Mouse (Mus musculus): ENCODE results near the gene Zfp768. TPM values are rescaled to one million over a fixed set of nuclear protein-coding genes. Genes with fewer than 3 reads are reported as not detected.
A peak's percentile ranks its signal among the peaks of the same experiment; 100 is the strongest.
"Not testable (repeated sequence)": the region's sequence is repeated elsewhere in the genome, so short reads cannot be mapped to it uniquely, and the experiment has no call there.

Zfp768 gene
- polyA plus RNA-seq, 1 experiment from 2014 or later = 16.7 TPM

- peaks cover 6% of the 10 kb centered on the region for H3K27me3 ChIP-seq
- no peak overlapping the region for H3K4me3 ChIP-seq (replicated peaks)
- H3K9ac ChIP-seq = no peak overlapping the region
- WGBS = 67% methylated on average over 3 of the region's 3 CpGs
- no peak overlapping the region for H3K27ac ChIP-seq (replicated peaks)
- ATAC-seq (ENCODE audit: insufficient number of reproducible peaks, low FRiP score, low TSS enrichment, low read depth) = no peak
- H3K4me2 ChIP-seq (replicated peaks) = no peak overlapping the region
- H3K4me1 ChIP-seq = no peaks in the 10 kb centered on the region
- no peaks in the 10 kb centered on the region for H3K9me3 ChIP-seq (replicated peaks)
- no peaks in the 10 kb centered on the region for H3K36me3 ChIP-seq
These were observed 10.4 kb upstream of the Zfp768 start for GRCm38 (mm10) chr7:127355796-127356195.

- Histone ChIP-seq H3K27me3 (no peaks in the 10 kb centered on the region; the same call in 1 of the 2 replicates), H3K4me2 (replicated peaks) (no peak overlapping the region), H3K27ac (replicated peaks) (no peak overlapping the region), H3K36me3 (no peaks in the 10 kb centered on the region), H3K4me3 (replicated peaks) (no peak overlapping the region), H3K4me1 (peaks cover 7% of the 10 kb centered on the region), H3K9ac (no peak overlapping the region), H3K9me3 (replicated peaks) (no peaks in the 10 kb centered on the region)
- no peak for ATAC-seq (ENCODE audit: insufficient number of reproducible peaks, low FRiP score, low TSS enrichment, low read depth)
- WGBS = 75% methylated on average over 5 of the region's 5 CpGs
These were observed 6.0 kb upstream of the Zfp768 start for GRCm38 (mm10) chr7:127351230-127352004.

- peaks cover 23% of the 10 kb centered on the region for H3K4me1 ChIP-seq
- no peak overlapping the region for H3K9ac ChIP-seq
- peak overlapping the region; percentile 88 for H3K4me3 ChIP-seq (replicated peaks)
- H3K4me2 ChIP-seq (replicated peaks) = peak overlapping the region; percentile 75
- H3K27me3 ChIP-seq = no peaks in the 10 kb centered on the region
- no peak overlapping the region for H3K27ac ChIP-seq (replicated peaks)
- no peaks in the 10 kb centered on the region for H3K9me3 ChIP-seq (replicated peaks)
- WGBS = 20% methylated on average over 8 of the region's 8 CpGs
- peaks cover 13% of the 10 kb centered on the region for H3K36me3 ChIP-seq
- no peak for ATAC-seq (ENCODE audit: insufficient number of reproducible peaks, low FRiP score, low TSS enrichment, low read depth)
These were observed 1.3 kb upstream of the Zfp768 start for GRCm38 (mm10) chr7:127346676-127347075.

GRCm38 (mm10) chr7:127345092-127345491, 297 bp downstream of the Zfp768 start:
- no peaks in the 10 kb centered on the region for H3K9me3 ChIP-seq (replicated peaks)
- peak overlapping the region; percentile 95 for H3K27ac ChIP-seq (replicated peaks)
- peak overlapping the region; percentile 75 for H3K4me2 ChIP-seq (replicated peaks)
- H3K36me3 ChIP-seq = peaks cover 18% of the 10 kb centered on the region
- ATAC-seq (ENCODE audit: insufficient number of reproducible peaks, low FRiP score, low TSS enrichment, low read depth) = peak; percentile 58; the same call in 1 of the 2 replicates
- H3K9ac ChIP-seq = peak overlapping the region; percentile 87
- H3K4me3 ChIP-seq (replicated peaks) = peak overlapping the region; percentile 88
- H3K27me3 ChIP-seq = no peaks in the 10 kb centered on the region
- H3K4me1 ChIP-seq = peaks cover 23% of the 10 kb centered on the region
- under 1% methylated on average over 41 of the region's 42 CpGs for WGBS

- Histone ChIP-seq H3K9me3 (replicated peaks) (no peaks in the 10 kb centered on the region), H3K4me3 (replicated peaks) (peak overlapping the region; percentile 88)
- 89% methylated on average over 8 of the region's 8 CpGs for WGBS
These were observed 1.0 kb downstream of the Zfp768 start for GRCm38 (mm10) chr7:127344371-127344770.

GRCm38 (mm10) chr7:127343351-127344019, 1.9 kb downstream of the Zfp768 start:
- no peaks in the 10 kb centered on the region for H3K9me3 ChIP-seq (replicated peaks)
- H3K4me1 ChIP-seq = peaks cover 23% of the 10 kb centered on the region
- no peak overlapping the region for H3K9ac ChIP-seq
- H3K4me2 ChIP-seq (replicated peaks) = no peak overlapping the region
- 94% methylated on average over 38 of the region's 38 CpGs for WGBS
- no peak overlapping the region for H3K27ac ChIP-seq (replicated peaks)
- peaks cover 18% of the 10 kb centered on the region for H3K36me3 ChIP-seq
- 0 out of 2 replicates have a peak overlapping the region, but pooled peaks have one; percentile 88 for H3K4me3 ChIP-seq (replicated peaks)
- no peaks in the 10 kb centered on the region for H3K27me3 ChIP-seq
- no peak for ATAC-seq (ENCODE audit: insufficient number of reproducible peaks, low FRiP score, low TSS enrichment, low read depth)

More at GRCm38 (mm10) chr7:127344371-127344770, 1.0 kb downstream of the Zfp768 start:
- Histone ChIP-seq H3K4me1 (peaks cover 23% of the 10 kb centered on the region), H3K27ac (replicated peaks) (no peak overlapping the region), H3K27me3 (no peaks in the 10 kb centered on the region), H3K36me3 (peaks cover 18% of the 10 kb centered on the region), H3K9ac (peak overlapping the region; percentile 87), H3K4me2 (replicated peaks) (peak overlapping the region; percentile 75)
- no peak for ATAC-seq (ENCODE audit: insufficient number of reproducible peaks, low FRiP score, low TSS enrichment, low read depth)

- Histone ChIP-seq H3K4me3 (replicated peaks) (no peak overlapping the region), H3K36me3 (peaks cover 18% of the 10 kb centered on the region), H3K9me3 (replicated peaks) (no peaks in the 10 kb centered on the region), H3K4me1 (peaks cover 23% of the 10 kb centered on the region), H3K9ac (no peak overlapping the region), H3K27ac (replicated peaks) (no peak overlapping the region), H3K4me2 (replicated peaks) (no peak overlapping the region), H3K27me3 (no peaks in the 10 kb centered on the region)
- 95% methylated on average over 7 of the region's 7 CpGs for WGBS
- ATAC-seq (ENCODE audit: insufficient number of reproducible peaks, low FRiP score, low TSS enrichment, low read depth) = no peak
These were observed 2.5 kb downstream of the Zfp768 start for GRCm38 (mm10) chr7:127342888-127343287.

- H3K4me1 ChIP-seq = peaks cover 23% of the 10 kb centered on the region
- H3K9me3 ChIP-seq (replicated peaks) = no peaks in the 10 kb centered on the region
- 71% methylated on average over 4 of the region's 4 CpGs for whole genome bisulfite sequencing
- H3K9ac ChIP-seq = no peak overlapping the region
- ATAC-seq (ENCODE audit: insufficient number of reproducible peaks, low FRiP score, low TSS enrichment, low read depth) = no peak
- no peak overlapping the region for H3K4me2 ChIP-seq (replicated peaks)
- H3K36me3 ChIP-seq = peaks cover 18% of the 10 kb centered on the region
- H3K27ac ChIP-seq (replicated peaks) = no peak overlapping the region
- no peak overlapping the region for H3K4me3 ChIP-seq (replicated peaks)
- no peaks in the 10 kb centered on the region for H3K27me3 ChIP-seq
These were observed 3.1 kb downstream of the Zfp768 start for GRCm38 (mm10) chr7:127342332-127342731.

GRCm38 (mm10) chr7:127341861-127342260, 3.5 kb downstream of the Zfp768 start:
- H3K4me3 ChIP-seq (replicated peaks); H3K27ac ChIP-seq (replicated peaks); ATAC-seq (ENCODE audit: insufficient number of reproducible peaks, low FRiP score, low TSS enrichment, low read depth); H3K9ac ChIP-seq; H3K27me3 ChIP-seq; H3K4me2 ChIP-seq (replicated peaks); H3K9me3 ChIP-seq (replicated peaks): not testable (repeated sequence)
- Histone ChIP-seq H3K4me1 (peaks cover 19% of the 10 kb centered on the region), H3K36me3 (peaks cover 18% of the 10 kb centered on the region)
- WGBS = 94% methylated on average over 6 of the region's 6 CpGs

GRCm38 (mm10) chr7:127341356-127341755, 4.0 kb downstream of the Zfp768 start:
- no peak overlapping the region for H3K4me2 ChIP-seq (replicated peaks)
- no peaks in the 10 kb centered on the region for H3K9me3 ChIP-seq (replicated peaks)
- H3K27ac ChIP-seq (replicated peaks) = no peak overlapping the region
- H3K9ac ChIP-seq = no peak overlapping the region
- 89% methylated on average over 8 of the region's 8 CpGs for WGBS
- ATAC-seq (ENCODE audit: insufficient number of reproducible peaks, low FRiP score, low TSS enrichment, low read depth) = no peak
- H3K36me3 ChIP-seq = peaks cover 18% of the 10 kb centered on the region
- peaks cover 15% of the 10 kb centered on the region for H3K4me1 ChIP-seq
- H3K27me3 ChIP-seq = no peaks in the 10 kb centered on the region
- no peak overlapping the region for H3K4me3 ChIP-seq (replicated peaks)

- no peaks in the 10 kb centered on the region for H3K4me1 ChIP-seq
- H3K9ac ChIP-seq = no peak overlapping the region
- H3K27ac ChIP-seq (replicated peaks) = no peak overlapping the region
- H3K9me3 ChIP-seq (replicated peaks) = no peaks in the 10 kb centered on the region
- no peaks in the 10 kb centered on the region for H3K27me3 ChIP-seq
- H3K36me3 ChIP-seq = peaks cover 8% of the 10 kb centered on the region
- no peak overlapping the region for H3K4me3 ChIP-seq (replicated peaks)
- no peak overlapping the region for H3K4me2 ChIP-seq (replicated peaks)
- WGBS = 37% methylated on average over 4 of the region's 4 CpGs
- no peak for ATAC-seq (ENCODE audit: insufficient number of reproducible peaks, low FRiP score, low TSS enrichment, low read depth)
These were observed 7.8 kb downstream of the Zfp768 start for GRCm38 (mm10) chr7:127337636-127338035.
